Mouse (Mus musculus): Measurements from ENCODE around the gene Sh3pxd2b. TPM values are rescaled to one million over a fixed set of nuclear protein-coding genes. Genes with fewer than 3 reads are reported as not detected.
"Not testable (repeated sequence)": the region's sequence is repeated elsewhere in the genome, so short reads cannot be mapped to it uniquely, and the experiment has no call there.

Sh3pxd2b gene
- total RNA-seq (2022), result 10 to 100 TPM in 2 of 4 experiments, 1 to 10 TPM in 2; 5.6 to 10.8 (median 8.8) TPM

- peak; percentile 28 for DNase-seq
These were observed at the start of gene Sh3pxd2b for GRCm38 (mm10) chr11:32347607-32348432. Sh3pxd2b (plus strand) TSS chr11:32347820.

- no peak for DNase-seq
These were observed 49.6 kb upstream of the Sh3pxd2b start for GRCm38 (mm10) chr11:32297866-32298531.

GRCm38 (mm10) chr11:32298532-32298918 lies 49.1 kb upstream of the Sh3pxd2b start:
- no peak for DNase-seq

GRCm38 (mm10) chr11:32299865-32300264 lies 47.8 kb upstream of the Sh3pxd2b start, which contains the start of gene Hbq1a:
Hbq1a (plus strand) TSS chr11:32300069.
- DNase-seq, result not testable (repeated sequence)

GRCm38 (mm10) chr11:32300279-32301267 lies 47.0 kb upstream of the Sh3pxd2b start:
- DNase-seq, result no peak

GRCm38 (mm10) chr11:32301506-32301905 lies 46.1 kb upstream of the Sh3pxd2b start:
- no peak for DNase-seq

- no peak for DNase-seq
These were observed 44.7 kb upstream of the Sh3pxd2b start for GRCm38 (mm10) chr11:32302824-32303419.

GRCm38 (mm10) chr11:32303455-32303854 lies 44.2 kb upstream of the Sh3pxd2b start:
- no peak for DNase-seq

GRCm38 (mm10) chr11:32307006-32307405 lies 40.6 kb upstream of the Sh3pxd2b start:
- no peak for DNase-seq

GRCm38 (mm10) chr11:32309446-32309845 lies 38.2 kb upstream of the Sh3pxd2b start:
- no peak for DNase-seq

GRCm38 (mm10) chr11:32309928-32310327 lies 37.7 kb upstream of the Sh3pxd2b start:
- DNase-seq, result no peak

GRCm38 (mm10) chr11:32316009-32316408 lies 31.6 kb upstream of the Sh3pxd2b start:
- no peak for DNase-seq

- no peak for DNase-seq
These were observed 27.0 kb upstream of the Sh3pxd2b start for GRCm38 (mm10) chr11:32320507-32321195.

GRCm38 (mm10) chr11:32321196-32321565 lies 26.4 kb upstream of the Sh3pxd2b start:
- peak; percentile 42 for DNase-seq

- peak; percentile 73 for DNase-seq
These were observed 23.0 kb upstream of the Sh3pxd2b start for GRCm38 (mm10) chr11:32324609-32325008.

GRCm38 (mm10) chr11:32331075-32331474 lies 16.5 kb upstream of the Sh3pxd2b start:
- no peak for DNase-seq

- DNase-seq, result no peak
These were observed 15.8 kb upstream of the Sh3pxd2b start for GRCm38 (mm10) chr11:32331861-32332260.

GRCm38 (mm10) chr11:32333235-32333634 lies 14.4 kb upstream of the Sh3pxd2b start:
- DNase-seq, result no peak

- no peak for DNase-seq
These were observed 11.1 kb upstream of the Sh3pxd2b start for GRCm38 (mm10) chr11:32336435-32336907.

- DNase-seq, result no peak
These were observed 8.5 kb upstream of the Sh3pxd2b start for GRCm38 (mm10) chr11:32339131-32339531.
